Mouse (Mus musculus) kidney, postnatal 0 days (tissue): Measurements from ENCODE around the gene Cldn5. TPM values are rescaled to one million over a fixed set of nuclear protein-coding genes. Genes with fewer than 3 reads are reported as not detected.

ENCODE experiments used
- ATAC-seq: fragments of 200-750 bp; cut with Nextera tagmentation; replicated peaks from 2 replicates; pipeline ENCODE4 v1.8.0; 2017; ENCODE audit warnings: low read depth, moderate number of reproducible peaks, moderate TSS enrichment, moderate library complexity; ENCODE audit not compliant: low FRiP score
- DNase-seq: peaks from one replicate; pipeline ENCODE4 v3.0.0-alpha.2; 2016; ENCODE audit warnings: low spot score
- H3K27ac ChIP-seq: fragments of 300-500 bp; sonication (generic); 2 replicates; pipeline ENCODE4 v1.5.1; 2014; ENCODE audit warnings: mild to moderate bottlenecking
- H3K27me3 ChIP-seq: fragments of 300-500 bp; sonication (generic); 2 replicates; pipeline ENCODE4 v1.6.1; 2014; ENCODE audit warnings: low read length, mixed read lengths; ENCODE audit not compliant: insufficient read depth
- H3K36me3 ChIP-seq: fragments of 300-500 bp; sonication (generic); 2 replicates; pipeline ENCODE4 v1.6.1; 2014; ENCODE audit warnings: low read length, mixed read lengths; ENCODE audit not compliant: insufficient read depth
- H3K4me1 ChIP-seq: fragments of 300-500 bp; sonication (generic); replicated peaks from 2 replicates; pipeline ENCODE4 v1.6.1; 2014; ENCODE audit warnings: antibody characterized with exemption, low read length, mixed read lengths; ENCODE audit not compliant: insufficient read depth
- H3K4me2 ChIP-seq: fragments of 300-500 bp; sonication (generic); 2 replicates; pipeline ENCODE4 v1.6.1; 2014; ENCODE audit warnings: mild to moderate bottlenecking, low read length, moderate library complexity, mixed read lengths
- H3K4me3 ChIP-seq: fragments of 300-500 bp; sonication (generic); replicated peaks from 2 replicates; pipeline ENCODE4 v1.5.1; 2014; ENCODE audit warnings: low read depth, low read length
- H3K9ac ChIP-seq: fragments of 300-500 bp; sonication (generic); 2 replicates; pipeline ENCODE4 v1.6.1; 2014; ENCODE audit warnings: low read depth, low read length
- H3K9me3 ChIP-seq: fragments of 300-500 bp; sonication (generic); replicated peaks from 2 replicates; pipeline ENCODE4 v1.6.1; 2016; ENCODE audit warnings: low read length, inconsistent platforms, mixed read lengths
- CTCF ChIP-seq: IDR thresholded peaks from 2 replicates; pipeline ENCODE4 v1.5.1; 2016; ENCODE audit warnings: antibody characterized with exemption, low read depth, mild to moderate bottlenecking, moderate library complexity
- WGBS: fragments of 180-500 bp; shearing (Covaris S2); extraction: QIAGEN DNeasy Blood & Tissue Kit; methylation state at CpG from one replicate; pipeline ENCODE4 v1.1.7; 2014; 5-methylcytosine and 5-hydroxymethylcytosine counted together
- polyA plus RNA-seq: library from polyadenylated mRNA; unstranded; fragments of >200 nt; fragmentation: Nextera tagmentation; extraction: Ambion mirVana; gene quantifications from 2 replicates; pipeline ENCODE4 v1.2.1, GENCODE M21; 2015

Gene Cldn5
- 107 and 113 TPM in 2 replicates for polyA plus RNA-seq

DNA sequence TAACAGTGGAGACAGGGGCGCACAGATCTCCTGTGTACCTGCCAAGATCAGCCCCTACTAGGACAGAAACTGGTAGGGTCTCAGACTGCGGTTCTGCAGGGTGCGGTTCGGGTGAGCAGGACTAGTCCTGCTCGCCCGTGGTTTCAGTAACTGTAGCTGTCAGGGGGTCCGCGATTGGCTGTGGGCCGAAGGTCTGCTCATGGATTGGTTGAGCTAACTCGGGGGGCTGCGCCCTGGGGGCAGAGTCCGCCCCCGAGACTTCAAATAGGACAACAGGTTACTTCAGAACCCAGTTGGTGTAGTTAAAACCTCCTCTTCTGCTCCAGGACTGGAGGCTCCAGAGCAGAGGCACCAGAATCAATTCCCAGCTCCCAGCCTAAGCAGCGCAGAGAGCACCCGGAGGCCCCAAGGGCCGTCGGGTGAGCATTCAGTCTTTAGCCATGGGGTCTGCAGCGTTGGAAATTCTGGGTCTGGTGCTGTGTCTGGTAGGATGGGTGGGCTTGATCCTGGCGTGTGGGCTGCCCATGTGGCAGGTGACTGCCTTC is at the start of gene Cldn5:
Gene Cldn5, plus strand, starts transcription at position 292 of the 545 bp plus-strand sequence.
- peak; percentile 27 for ATAC-seq
- Histone ChIP-seq H3K4me2 (peak within 1 kb of the TSS; percentile 75), H3K36me3 (no peaks in the 10 kb centered on the region), H3K27me3 (0 out of 2 replicates have a peak, but pooled peaks cover 14% of the 10 kb centered on the region), H3K9ac (peak within 1 kb of the TSS; percentile 70), H3K9me3 (no peaks in the 10 kb centered on the region), H3K27ac (peak within 1 kb of the TSS; percentile 68), H3K4me3 (peak within 1 kb of the TSS; percentile 52), H3K4me1 (peaks cover 16% of the 10 kb centered on the region; the same call in 1 of the 2 replicates)
- TF ChIP-seq CTCF, result no peak
- DNase-seq, result peak; percentile 73
- WGBS, result 9% methylated on average over 19 of the region's 19 CpGs

DNA sequence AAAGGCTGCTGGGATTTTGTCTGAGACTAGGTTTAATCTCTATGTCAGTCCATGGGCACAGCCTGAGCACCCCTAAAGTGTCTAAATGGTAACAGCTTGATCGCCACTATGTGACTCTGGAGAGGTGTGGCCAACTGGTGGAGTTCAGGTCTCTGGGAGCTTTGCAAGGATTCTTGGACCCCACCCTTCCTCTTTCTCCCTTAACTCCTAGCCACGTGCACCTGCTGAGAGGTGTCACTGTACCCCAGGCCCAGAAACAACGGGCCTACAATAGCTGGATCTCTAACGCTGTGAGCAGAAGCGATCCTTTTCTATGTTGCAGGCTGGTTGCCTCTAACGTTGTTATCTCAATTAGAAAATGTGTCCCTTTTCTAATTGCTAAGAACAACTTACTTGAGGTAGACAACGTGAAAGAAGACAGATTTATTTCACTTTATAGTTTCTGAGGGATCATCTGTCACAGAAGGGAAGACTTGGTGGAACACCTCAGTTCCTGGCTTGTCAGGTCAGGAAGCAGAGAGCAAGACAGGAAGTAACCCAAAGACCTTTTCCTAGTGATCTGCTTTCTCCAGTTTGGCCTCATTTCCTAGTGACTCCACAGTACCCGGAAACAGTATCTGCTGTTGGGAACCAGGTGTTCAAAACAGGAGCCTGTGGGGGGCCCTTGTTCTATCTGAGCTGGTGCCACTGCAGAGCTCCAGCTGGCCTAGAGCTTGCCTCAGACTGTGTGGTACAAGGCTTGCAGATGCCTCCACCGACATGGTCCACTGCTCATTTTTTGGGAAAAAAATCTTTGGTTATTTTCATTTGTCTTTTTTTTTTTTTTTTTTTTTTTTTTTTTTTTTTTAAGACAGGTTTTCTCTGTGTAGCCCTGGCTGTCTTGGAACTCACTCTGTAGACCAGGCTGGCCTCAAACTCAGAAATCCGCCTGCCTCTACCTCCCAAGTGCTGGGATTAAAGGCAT is 48.8 kb upstream of the Cldn5 start:
- no peak overlapping the region for H3K9ac ChIP-seq
- DNase-seq (peak; percentile 27), ATAC-seq (no peak)
- 61% methylated on average over 10 of the region's 10 CpGs for WGBS
- no peak overlapping the region for H3K27ac ChIP-seq
- TF ChIP-seq CTCF, result no peak
- no peak overlapping the region for H3K4me3 ChIP-seq
- no peaks in the 10 kb centered on the region for H3K9me3 ChIP-seq
- H3K4me2 ChIP-seq, result no peak overlapping the region
- H3K4me1 ChIP-seq, result no peaks in the 10 kb centered on the region
- H3K27me3 ChIP-seq, result no peaks in the 10 kb centered on the region
- H3K36me3 ChIP-seq, result no peaks in the 10 kb centered on the region

DNA sequence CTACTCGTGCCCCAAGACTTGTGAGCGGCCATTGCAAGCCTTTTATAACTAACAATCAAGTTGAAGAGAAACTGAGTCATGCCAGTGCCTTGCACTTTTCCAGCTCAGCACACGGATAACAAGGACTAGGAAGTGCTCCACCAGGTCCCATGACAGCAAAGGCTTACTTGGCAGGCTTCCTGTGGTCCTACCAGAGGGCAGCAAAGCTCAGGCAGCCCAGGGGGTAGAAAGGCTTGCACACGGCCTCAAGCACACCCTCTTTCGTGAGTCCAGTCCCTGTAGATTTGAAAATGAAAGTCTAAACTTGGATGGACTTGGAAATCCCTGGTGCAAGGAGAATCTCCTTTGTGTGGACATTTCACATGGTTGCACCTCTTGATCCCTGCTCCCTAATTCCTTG is 47.5 kb upstream of the Cldn5 start:
- Histone ChIP-seq H3K4me3 (no peak overlapping the region), H3K4me1 (0 out of 2 replicates have a peak, but pooled peaks cover 2% of the 10 kb centered on the region), H3K27ac (no peak overlapping the region), H3K36me3 (no peaks in the 10 kb centered on the region), H3K9me3 (no peaks in the 10 kb centered on the region), H3K4me2 (no peak overlapping the region), H3K9ac (no peak overlapping the region), H3K27me3 (no peaks in the 10 kb centered on the region)
- DNase-seq, result no peak
- 74% methylated on average over 5 of the region's 5 CpGs for WGBS
- no peak for TF ChIP-seq CTCF
- no peak for ATAC-seq

DNA sequence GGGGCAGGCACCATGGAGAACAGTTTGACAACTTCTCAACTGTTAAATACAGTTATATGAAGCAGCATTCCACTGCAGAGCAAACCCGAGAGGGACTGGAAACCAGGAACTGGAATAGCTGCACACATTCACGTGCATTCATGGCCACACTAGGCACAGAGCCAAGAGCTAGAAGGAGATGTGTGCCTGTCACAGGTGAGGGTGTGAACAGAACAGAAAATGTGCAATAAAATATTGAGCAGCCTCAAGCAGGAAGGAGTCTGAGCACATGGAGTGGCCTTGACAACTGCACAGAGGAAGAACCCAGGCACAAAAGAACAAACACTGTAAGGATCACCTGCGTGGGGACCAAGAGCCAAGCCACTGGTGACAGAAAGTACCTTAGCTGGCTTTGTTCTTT is 46.0 kb upstream of the Cldn5 start:
- no peak overlapping the region for H3K9ac ChIP-seq
- no peaks in the 10 kb centered on the region for H3K36me3 ChIP-seq
- no peak for TF ChIP-seq CTCF
- DNase-seq (no peak), ATAC-seq (no peak)
- 61% methylated on average over 3 of the region's 3 CpGs for WGBS
- H3K27ac ChIP-seq, result no peak overlapping the region
- H3K4me2 ChIP-seq, result no peak overlapping the region
- H3K4me1 ChIP-seq, result 0 out of 2 replicates have a peak, but pooled peaks cover 2% of the 10 kb centered on the region
- H3K4me3 ChIP-seq, result no peak overlapping the region
- H3K9me3 ChIP-seq, result no peaks in the 10 kb centered on the region
- H3K27me3 ChIP-seq, result no peaks in the 10 kb centered on the region

DNA sequence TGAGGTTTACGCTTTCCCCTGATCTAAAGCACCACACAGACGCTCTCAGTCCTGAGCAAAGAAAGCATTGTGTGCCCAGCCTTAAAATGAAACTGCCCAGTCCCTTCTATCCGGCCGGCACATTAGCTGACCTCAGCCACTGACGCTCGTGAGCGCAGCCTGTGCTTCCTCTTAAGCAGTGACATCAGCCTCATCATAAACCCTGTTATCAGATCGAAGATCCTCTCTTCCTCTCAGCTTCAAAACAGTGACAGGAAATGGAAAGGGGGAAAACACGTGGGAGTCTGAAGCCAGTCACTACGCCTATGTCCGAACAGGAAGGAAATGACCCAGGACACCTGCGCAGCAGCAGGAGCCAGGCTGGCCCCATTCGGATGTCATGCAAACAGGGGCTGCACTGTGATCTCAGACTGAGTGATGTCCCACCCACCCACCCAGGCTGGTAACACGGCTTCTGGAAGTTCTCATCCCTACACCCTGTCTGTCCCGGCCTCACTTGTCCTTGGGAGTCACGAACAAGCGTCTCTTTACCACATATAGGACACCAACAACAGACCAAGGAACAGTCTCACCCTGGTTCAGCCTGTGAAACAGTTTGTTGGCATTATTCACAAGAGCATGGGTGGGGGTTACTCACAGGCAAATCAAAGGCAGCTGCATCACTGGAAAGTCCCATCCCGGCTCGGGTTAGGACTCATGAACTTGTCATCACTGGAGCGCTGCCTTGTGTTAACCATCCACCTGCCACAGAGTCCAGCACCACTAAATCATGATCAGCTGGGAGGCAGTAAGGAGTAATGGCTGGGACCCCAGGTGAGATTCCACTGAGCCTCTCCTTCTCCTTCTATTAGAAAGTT is 43.3 kb upstream of the Cldn5 start:
- DNase-seq, result peak; percentile 70
- H3K9me3 ChIP-seq, result no peaks in the 10 kb centered on the region
- no peaks in the 10 kb centered on the region for H3K27me3 ChIP-seq
- H3K4me1 ChIP-seq, result 0 out of 2 replicates have a peak, but pooled peaks cover 2% of the 10 kb centered on the region
- ATAC-seq, result no peak; the same call in 1 of the 2 replicates
- H3K36me3 ChIP-seq, result no peaks in the 10 kb centered on the region
- 34% methylated on average over 20 of the region's 20 CpGs for WGBS
- no peak for TF ChIP-seq CTCF
- H3K27ac ChIP-seq, result no peak overlapping the region
- no peak overlapping the region for H3K4me3 ChIP-seq
- H3K9ac ChIP-seq, result no peak overlapping the region
- peak overlapping the region; percentile 45 for H3K4me2 ChIP-seq

DNA sequence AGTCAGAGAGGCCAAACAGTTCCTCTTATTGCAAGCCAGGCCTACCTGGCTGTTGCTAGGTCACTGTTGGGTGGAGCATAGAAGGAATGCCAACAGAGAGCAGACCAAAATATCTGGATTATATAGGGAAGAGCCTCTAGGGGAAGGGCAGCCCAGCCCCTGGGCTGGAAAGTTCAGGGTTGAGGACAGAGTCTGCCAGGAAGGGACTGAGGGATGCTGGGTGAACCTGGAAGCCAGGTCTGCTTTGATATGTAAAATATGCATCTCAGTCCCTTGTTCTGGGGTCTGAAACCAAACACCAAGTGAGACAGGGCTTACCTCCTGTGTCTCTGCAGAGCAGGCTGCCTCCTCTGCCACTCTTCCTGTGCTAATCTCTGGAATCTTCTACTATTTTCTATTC is 38.3 kb upstream of the Cldn5 start:
- no peak for DNase-seq
- no peak for TF ChIP-seq CTCF
- Histone ChIP-seq H3K27ac (no peak overlapping the region), H3K27me3 (no peaks in the 10 kb centered on the region), H3K36me3 (no peaks in the 10 kb centered on the region), H3K9me3 (no peaks in the 10 kb centered on the region), H3K4me1 (no peaks in the 10 kb centered on the region), H3K4me3 (no peak overlapping the region), H3K9ac (no peak overlapping the region), H3K4me2 (no peak overlapping the region)
- ATAC-seq, result no peak
